Mouse (Mus musculus) limb, embryonic 10.5 days (tissue): ENCODE measurements around the gene Hook2. TPM values are rescaled to one million over a fixed set of nuclear protein-coding genes. Genes with fewer than 3 reads are reported as not detected.

ENCODE experiments used
- polyA plus RNA-seq: library from polyadenylated mRNA; unstranded; fragments of >200 nt; fragmentation: Nextera tagmentation; extraction: Ambion mirVana; gene quantifications from 2 replicates; pipeline ENCODE4 v1.2.1, GENCODE M21; 2016

The Hook2 gene
- polyA plus RNA-seq, 1 experiment from 2014 or later, result 19.1 TPM

Other genes with a start within 250 kb of the Hook2 start
- gene Nfix, start 190.3 kb upstream of the Hook2 start, polyA plus RNA-seq, result 0.24 and 2.1 TPM in 2 replicates
- 1.9 and 2.7 TPM in 2 replicates for gene Dand5, start 167.8 kb upstream of the Hook2 start, polyA plus RNA-seq
- gene Gadd45gip1, start 159.1 kb upstream of the Hook2 start, polyA plus RNA-seq, result 51.7 and 54.4 TPM in 2 replicates
- gene Rad23a, start 149.9 kb upstream of the Hook2 start, polyA plus RNA-seq, result 119 and 122 TPM in 2 replicates
- 820 and 843 TPM in 2 replicates for gene Calr, start 143.7 kb upstream of the Hook2 start, polyA plus RNA-seq
- gene Farsa, start 133.6 kb upstream of the Hook2 start, polyA plus RNA-seq, result 149 and 156 TPM in 2 replicates
- gene Syce2, start 118.5 kb upstream of the Hook2 start, polyA plus RNA-seq, result 92.8 and 99.5 TPM in 2 replicates
- 44.5 and 54.2 TPM in 2 replicates for gene Gcdh, start 96.7 kb upstream of the Hook2 start, polyA plus RNA-seq
- 14.0 and 18.7 TPM in 2 replicates for gene Klf1, start 88.7 kb upstream of the Hook2 start, polyA plus RNA-seq
- 6.4 and 8.2 TPM in 2 replicates for gene Dnase2a, start 82.0 kb upstream of the Hook2 start, polyA plus RNA-seq
- 0.09 and 0.16 TPM in 2 replicates for gene Mast1, start 53.2 kb upstream of the Hook2 start, polyA plus RNA-seq
- gene Rtbdn, start 43.6 kb upstream of the Hook2 start, polyA plus RNA-seq, result 0.44 and 0.58 TPM in 2 replicates
- gene Gm49661, start 21.2 kb upstream of the Hook2 start, polyA plus RNA-seq, result not detected in 2 replicates
- 1,175 and 1,260 TPM in 2 replicates for gene Prdx2, start 21.0 kb upstream of the Hook2 start, polyA plus RNA-seq
- 156 and 168 TPM in 2 replicates for gene Rnaseh2a, start 20.8 kb upstream of the Hook2 start, polyA plus RNA-seq
- gene Junb, start 11.9 kb upstream of the Hook2 start, polyA plus RNA-seq, result 9.9 and 14.4 TPM in 2 replicates
- not detected in 2 replicates for gene Best2, start 23.9 kb downstream of the Hook2 start, polyA plus RNA-seq
- gene Asna1, start 34.7 kb downstream of the Hook2 start, polyA plus RNA-seq, result 161 and 163 TPM in 2 replicates
- 138 and 157 TPM in 2 replicates for gene Trir, start 36.2 kb downstream of the Hook2 start, polyA plus RNA-seq
- gene Tnpo2, start 46.3 kb downstream of the Hook2 start, polyA plus RNA-seq, result 28.1 and 28.4 TPM in 2 replicates
- 19.9 and 23.1 TPM in 2 replicates for gene Fbxw9, start 69.5 kb downstream of the Hook2 start, polyA plus RNA-seq
- 0.79 TPM in 1 of 2 replicates, not detected in the other for gene Gm5741, start 77.4 kb downstream of the Hook2 start, polyA plus RNA-seq
- 70.2 and 79.0 TPM in 2 replicates for gene Dhps, start 81.2 kb downstream of the Hook2 start, polyA plus RNA-seq
- gene Wdr83os, start 90.1 kb downstream of the Hook2 start, polyA plus RNA-seq, result 109 and 116 TPM in 2 replicates
- 62.5 and 66.4 TPM in 2 replicates for gene Wdr83, start 90.7 kb downstream of the Hook2 start, polyA plus RNA-seq
- gene Man2b1, start 92.7 kb downstream of the Hook2 start, polyA plus RNA-seq, result 22.4 and 25.2 TPM in 2 replicates
- 1.1 and 1.9 TPM in 2 replicates for gene Zfp791, start 132.5 kb downstream of the Hook2 start, polyA plus RNA-seq
- gene Cks1brt, start 161.3 kb downstream of the Hook2 start, polyA plus RNA-seq, result not detected in 2 replicates
- gene Olfr371, start 235.4 kb downstream of the Hook2 start, polyA plus RNA-seq, result not detected in 2 replicates